Mouse (Mus musculus) spleen, postnatal 4 days (tissue): ENCODE measurements at regions not wholly inside any gene's neighbourhood (a gene's known extent, or its start where the extent isn't known, plus 50 kb on each side); places are given as distances from the start of the nearest gene placed in this dataset.
"Not testable (repeated sequence)": the region's sequence is repeated elsewhere in the genome, so short reads cannot be mapped to it uniquely, and the experiment has no call there.

Source experiments
- DNase-seq, 2 experiments: peaks; one replicate each; pipeline ENCODE4 v3.0.0; 2022; ENCODE audit warnings: low spot score in 2 of 2

DNA sequence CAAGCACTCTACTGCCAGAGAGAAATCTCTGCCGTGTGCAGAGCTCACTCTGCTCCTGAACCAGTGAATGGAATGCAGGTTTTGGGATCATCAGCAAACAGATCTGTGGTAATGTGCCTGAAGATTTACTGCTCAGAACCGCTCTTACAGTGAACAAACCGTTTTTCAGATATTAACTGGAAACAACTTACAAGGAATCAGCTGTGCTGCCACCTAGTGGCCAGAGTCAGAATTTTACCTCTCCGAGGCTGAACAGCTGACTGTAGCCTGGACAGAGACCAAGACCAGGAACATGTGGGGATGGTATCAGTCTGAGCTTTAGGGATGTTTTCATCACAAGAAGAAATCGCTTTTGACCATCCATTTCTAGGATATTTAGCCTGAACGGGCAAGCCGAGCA, 65.3 kb downstream of the Gm15023 start:
- DNase-seq, result peak; percentile 12 to 52

- peak; percentile 24 to 59 for DNase-seq
These were observed 66.6 kb downstream of the Gm15023 start for GRCm38 (mm10) chrX:135110866-135111265.

GRCm38 (mm10) chrX:135101594-135101993, 75.8 kb downstream of the Gm15023 start:
- DNase-seq, result no peak

DNA sequence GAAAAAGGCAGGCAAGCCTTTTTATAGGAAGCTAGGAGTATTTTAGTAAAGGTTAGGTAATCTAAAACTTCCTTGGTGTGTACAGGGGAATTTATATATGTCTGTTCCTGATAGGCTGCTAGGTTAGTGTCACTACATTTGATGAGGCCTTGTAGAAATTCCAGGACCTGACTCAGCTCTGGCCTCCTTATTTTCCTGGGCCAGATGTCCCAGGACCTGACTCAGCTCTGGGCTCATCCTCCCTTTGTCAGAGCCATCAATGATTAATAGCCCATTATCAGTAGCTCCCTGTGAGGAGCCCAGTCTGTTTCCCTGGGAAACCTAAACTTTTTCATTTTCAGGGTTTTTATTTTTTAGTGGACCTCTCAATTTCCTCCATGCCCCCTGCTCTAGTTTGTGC, 79.3 kb downstream of the Gm15023 start:
- no peak for DNase-seq

- no peak for DNase-seq
These were observed 81.2 kb downstream of the Gm15023 start for GRCm38 (mm10) chrX:135096206-135096605.

GRCm38 (mm10) chrX:135091074-135091473, 82.1 kb upstream of the Zmat1 start:
- peak; percentile 24 to 77 for DNase-seq

DNA sequence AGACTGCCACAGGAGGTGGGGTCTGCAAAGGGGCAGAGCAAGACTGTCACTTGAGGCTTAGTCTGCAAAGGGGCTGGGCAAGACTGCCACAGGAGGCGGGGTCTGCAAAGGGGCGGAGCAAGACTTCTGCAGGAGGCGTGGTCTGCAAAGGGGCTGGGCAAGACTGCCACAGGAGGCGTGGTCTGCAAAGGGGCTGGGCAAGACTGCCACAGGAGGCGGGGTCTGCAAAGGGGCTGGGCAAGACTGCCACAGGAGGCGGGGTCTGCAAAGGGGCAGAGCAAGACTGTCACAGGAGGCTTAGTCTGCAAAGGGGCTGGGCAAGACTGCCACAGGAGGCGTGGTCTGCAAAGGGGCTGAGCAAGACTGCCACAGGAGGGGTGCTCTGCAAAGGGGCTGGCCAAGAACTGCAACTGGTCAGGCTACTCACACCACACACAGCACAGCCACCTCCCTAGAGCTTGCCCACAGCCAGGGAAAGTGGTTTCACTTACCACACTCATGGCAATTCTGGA, 78.1 kb upstream of the Zmat1 start:
- peak in 1 of 2 experiments; percentile 44 for DNase-seq

GRCm38 (mm10) chrX:135086564-135086963, 77.6 kb upstream of the Zmat1 start:
- DNase-seq, result peak in 1 of 2 experiments; percentile 14

GRCm38 (mm10) chrX:135085770-135086553, 77.0 kb upstream of the Zmat1 start:
- DNase-seq, result not testable (repeated sequence)

- no peak for DNase-seq
These were observed 71.6 kb upstream of the Zmat1 start for GRCm38 (mm10) chrX:135080380-135081158.

GRCm38 (mm10) chrX:135079388-135079787, 70.4 kb upstream of the Zmat1 start:
- no peak for DNase-seq

DNA sequence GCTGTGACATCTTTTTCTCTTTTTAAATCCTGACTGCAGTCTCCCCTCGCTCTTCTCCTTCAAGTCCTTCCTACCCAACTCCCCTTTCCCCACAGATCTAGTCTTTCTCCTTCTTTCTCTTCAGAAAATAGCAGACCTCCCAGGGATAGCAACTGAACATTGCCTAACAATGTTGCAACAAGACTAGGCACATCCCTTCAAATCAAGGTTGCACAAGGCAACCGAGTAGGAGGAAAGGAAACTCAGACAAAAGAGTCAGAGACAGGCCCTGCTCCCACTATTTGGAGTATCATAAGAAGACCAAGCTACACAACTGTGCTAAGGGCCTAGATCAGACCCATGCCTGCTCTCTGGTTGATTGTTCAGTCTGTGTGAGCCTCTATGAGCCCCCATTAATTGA, 66.9 kb upstream of the Zmat1 start:
- no peak for DNase-seq

DNA sequence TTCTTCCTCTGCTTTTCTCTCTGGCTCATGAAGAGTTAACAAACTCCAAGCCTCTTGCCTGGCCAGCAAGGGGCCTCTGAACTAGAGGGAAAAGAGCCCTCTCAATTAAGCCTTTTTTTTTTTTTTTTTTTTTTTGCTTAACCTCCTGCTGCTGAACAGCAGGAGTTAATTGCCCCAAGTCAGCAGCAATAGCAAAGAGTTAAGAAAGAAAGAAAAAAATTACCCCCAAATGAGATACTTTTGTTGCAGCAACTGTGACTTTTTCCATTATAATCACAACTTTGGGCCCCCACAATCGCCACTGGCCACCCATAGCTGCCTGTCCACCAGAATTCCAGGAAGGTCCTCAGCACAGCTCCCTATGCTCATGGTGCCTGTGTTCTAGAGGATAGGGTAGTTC, 60.4 kb upstream of the Zmat1 start:
- no peak for DNase-seq

GRCm38 (mm10) chrX:135060184-135060583, 51.2 kb upstream of the Zmat1 start:
- DNase-seq, result no peak

- no peak for DNase-seq
These were observed 49.9 kb upstream of the Zmat1 start for GRCm38 (mm10) chrX:135058949-135059348.
